Mouse (Mus musculus) CH12.LX (cell line): Measurements from ENCODE around the gene Prkce. TPM values are rescaled to one million over a fixed set of nuclear protein-coding genes. Genes with fewer than 3 reads are reported as not detected.
A peak's percentile ranks its signal among the peaks of the same experiment; 100 is the strongest.

ENCODE experiments used
- DNase-seq: peaks from one replicate; pipeline ENCODE4 v3.0.0-alpha.2; 2013; ENCODE audit errors: extremely low read depth
- H3K27ac ChIP-seq: 2 replicates; pipeline ENCODE4 v1.5.1; 2012; ENCODE audit warnings: low read depth, mild to moderate bottlenecking, control low read depth, moderate library complexity; ENCODE audit not compliant: insufficient read depth
- H3K27me3 ChIP-seq: replicated peaks from 2 replicates; pipeline ENCODE3; 2012; ENCODE audit warnings: inconsistent platforms
- H3K36me3 ChIP-seq, 2 experiments: replicated peaks in 1 of 2; 2 replicates each; pipeline versions ENCODE3 to v1.6.1; 2012; ENCODE audit warnings: inconsistent platforms in 1 of 2, low read length in 1 of 2, mild to moderate bottlenecking in 1 of 2, mixed read lengths in 1 of 2, moderate library complexity in 1 of 2; ENCODE audit not compliant: control insufficient read depth in 1 of 2, insufficient read depth in 1 of 2
- H3K4me1 ChIP-seq, 2 experiments: 2 replicates each; pipeline ENCODE4 v1.6.1; 2012; ENCODE audit warnings: inconsistent platforms in 1 of 2, moderate library complexity in 1 of 2; ENCODE audit not compliant: insufficient read depth in 2 of 2, control insufficient read depth in 1 of 2
- H3K4me2 ChIP-seq: 2 replicates; pipeline ENCODE4 v1.6.1; 2012; ENCODE audit warnings: low read depth, mild to moderate bottlenecking, control low read depth; ENCODE audit not compliant: poor library complexity, insufficient read depth, severe bottlenecking
- H3K4me3 ChIP-seq, 3 experiments: fragments of 150-350 bp in 1 of 3; sonication (generic) in 1 of 3; replicated peaks in 1 of 3; 2 replicates each; pipeline versions ENCODE3 to v1.5.1; 2011 to 2012; ENCODE audit warnings: low read depth in 2 of 3, low read length in 2 of 3, mild to moderate bottlenecking in 2 of 3, moderate library complexity in 2 of 3, control low read depth in 1 of 3, improper control_type of control experiment in 1 of 3, inconsistent platforms in 1 of 3, mixed read lengths in 1 of 3; ENCODE audit not compliant: poor library complexity in 1 of 3
- H3K79me2 ChIP-seq: replicated peaks from 2 replicates; pipeline ENCODE4 v1.6.1; 2012; ENCODE audit warnings: mild to moderate bottlenecking, moderate library complexity; ENCODE audit not compliant: control insufficient read depth, poor library complexity, insufficient read depth, severe bottlenecking; ENCODE audit errors: extremely low read depth
- H3K9ac ChIP-seq: 2 replicates; pipeline ENCODE4 v1.6.1; 2012; ENCODE audit warnings: low read depth, mild to moderate bottlenecking, control low read depth, moderate library complexity; ENCODE audit not compliant: insufficient read depth
- H3K9me3 ChIP-seq: replicated peaks from 2 replicates; pipeline ENCODE3; 2012; ENCODE audit warnings: low read length, inconsistent platforms, mixed read lengths
- CHD1 ChIP-seq: IDR thresholded peaks from 2 replicates; pipeline ENCODE4 v1.6.1; 2012; ENCODE audit warnings: low read depth, low read length, improper control_type of control experiment, inconsistent platforms
- CHD2 ChIP-seq: IDR thresholded peaks from 2 replicates; pipeline ENCODE4 v1.6.1; 2011; ENCODE audit warnings: low read length, improper control_type of control experiment
- E2F4 ChIP-seq: IDR thresholded peaks from 2 replicates; pipeline ENCODE4 v1.6.1; 2011; ENCODE audit warnings: low read depth, low read length, improper control_type of control experiment; ENCODE audit not compliant: insufficient replicate concordance
- EP300 ChIP-seq: IDR thresholded peaks from 2 replicates; pipeline ENCODE4 v1.6.1; 2011; ENCODE audit warnings: low read length, improper control_type of control experiment
- HCFC1 ChIP-seq: IDR thresholded peaks from 2 replicates; pipeline ENCODE4 v1.6.1; 2012; ENCODE audit warnings: low read depth, mild to moderate bottlenecking, inconsistent platforms, low read length, improper control_type of control experiment
- KAT2A ChIP-seq: IDR thresholded peaks from 2 replicates; pipeline ENCODE4 v1.6.1; 2012; ENCODE audit warnings: low read length, improper control_type of control experiment, inconsistent platforms; ENCODE audit not compliant: insufficient replicate concordance
- MAX ChIP-seq: IDR thresholded peaks from 2 replicates; pipeline ENCODE4 v1.6.1; 2011; ENCODE audit warnings: low read length, improper control_type of control experiment
- MEF2A ChIP-seq: IDR thresholded peaks from 2 replicates; pipeline ENCODE4 v1.6.1; 2014; ENCODE audit warnings: low read depth, mild to moderate bottlenecking, inconsistent platforms, low read length, improper control_type of control experiment, borderline replicate concordance
- MXI1 ChIP-seq: IDR thresholded peaks from 2 replicates; pipeline ENCODE4 v1.6.1; 2011; ENCODE audit warnings: mild to moderate bottlenecking, low read depth, low read length, improper control_type of control experiment
- RCOR1 ChIP-seq: conservative IDR thresholded peaks from 2 replicates; pipeline ENCODE4 v1.6.1; 2012; ENCODE audit warnings: low read depth, mild to moderate bottlenecking, inconsistent platforms, low read length, improper control_type of control experiment
- SIN3A ChIP-seq: IDR thresholded peaks from 2 replicates; pipeline ENCODE4 v1.6.1; 2012; ENCODE audit warnings: low read length, improper control_type of control experiment, inconsistent platforms
- SMC3 ChIP-seq: IDR thresholded peaks from 2 replicates; pipeline ENCODE4 v1.6.1; 2011; ENCODE audit warnings: low read depth, low read length, improper control_type of control experiment
- ZC3H11A ChIP-seq: IDR thresholded peaks from 2 replicates; pipeline ENCODE4 v1.6.1; 2012; ENCODE audit warnings: low read depth, mild to moderate bottlenecking, inconsistent platforms, low read length, improper control_type of control experiment
- ZKSCAN1 ChIP-seq: IDR thresholded peaks from 2 replicates; pipeline ENCODE4 v1.6.1; 2012; ENCODE audit warnings: low read depth, inconsistent platforms, low read length, improper control_type of control experiment, borderline replicate concordance
- ZMIZ1 ChIP-seq: IDR thresholded peaks from 2 replicates; pipeline ENCODE4 v1.6.1; 2012; ENCODE audit warnings: low read depth, mild to moderate bottlenecking, inconsistent platforms, low read length, improper control_type of control experiment
- dilution Hi-C: fragments of 300-500 bp; cut with MboI; formaldehyde crosslinking; loops from 2 replicates; pipeline ENCODE4 v1.14.3; 2020; ENCODE audit warnings: low sequenced_read_pairs; ENCODE audit not compliant: extremely low pct_unique_long_range_greater_than_20kb, extremely low pct_ligation_motif_present
- in situ Hi-C: fragments of 300-500 bp; cut with MboI; formaldehyde crosslinking; loops from 3 replicates; pipeline ENCODE4 v1.14.3; 2019; ENCODE audit warnings: low sequenced_read_pairs, low pct_ligation_motif_present, low pct_unique_long_range_greater_than_20kb, mixed read lengths
- polyA plus RNA-seq: library from polyadenylated mRNA; unstranded; fragments of >175 nt; gene quantifications from 2 replicates; pipeline ENCODE4 v1.2.1, GENCODE M21; 2012; ENCODE audit warnings: low read depth; ENCODE audit not compliant: insufficient read length
- total RNA-seq, 2 experiments: library from RNA; depleted of rRNA; stranded (reverse); fragments of 300-350 nt in 1 of 2; fragments of >200 nt in 1 of 2; gene quantifications; 2 replicates each; pipeline ENCODE4 v1.2.3; 2012 to 2014

Prkce gene
- total and polyA plus RNA-seq, 3 experiments: 4.1 to 13.2 (median 11.4) TPM

GRCm38 (mm10) chr17:86370106-86370742, 202.6 kb downstream of the Prkce start (continued):
- TF ChIP-seq E2F4: no peak
- no peak for TF ChIP-seq ZC3H11A
- no peak for TF ChIP-seq CHD2
- TF ChIP-seq EP300: peak; percentile 50; the same call in 1 of the 2 replicates
- TF ChIP-seq MEF2A: no peak
- no peak for TF ChIP-seq RCOR1
- no peak for TF ChIP-seq MAX
- no peak for TF ChIP-seq KAT2A

GRCm38 (mm10) chr17:86371101-86371561, 203.5 kb downstream of the Prkce start:
- H3K4me3 ChIP-seq: no peak overlapping the region
- H3K36me3 ChIP-seq: peaks cover 0 to 10% of the 10 kb centered on the region in 2 experiments
- H3K27me3 ChIP-seq: no peaks in the 10 kb centered on the region
- peak overlapping the region; percentile 72; the same call in 1 of the 2 replicates for H3K4me2 ChIP-seq
- H3K79me2 ChIP-seq: peaks cover under 1% of the 10 kb centered on the region; the same call in 1 of the 2 replicates
- H3K9ac ChIP-seq: peak overlapping the region; percentile 2; the same call in 1 of the 2 replicates
- no peak overlapping the region for H3K27ac ChIP-seq
- 0 out of 2 replicates have a peak, but pooled peaks have one; percentile 48 for TF ChIP-seq CHD1
- TF ChIP-seq MXI1: 0 out of 2 replicates have a peak, but pooled peaks have one; percentile 44
- TF ChIP-seq E2F4: no peak
- no peaks in the 10 kb centered on the region for H3K9me3 ChIP-seq
- no peak for DNase-seq
- peaks cover 32 to 87% of the 10 kb centered on the region in 2 experiments for H3K4me1 ChIP-seq
- in situ Hi-C loops: no loop called here
- dilution Hi-C loops: no loop called here

- Histone ChIP-seq H3K36me3 (peaks cover 0 to 4% of the 10 kb centered on the region in 2 experiments), H3K27me3 (no peaks in the 10 kb centered on the region), H3K4me1 (peaks cover 35 to 92% of the 10 kb centered on the region in 2 experiments), H3K9me3 (no peaks in the 10 kb centered on the region), H3K4me2 (no peak overlapping the region), H3K79me2 (no peaks in the 10 kb centered on the region; the same call in 1 of the 2 replicates), H3K9ac (no peak overlapping the region), H3K4me3 (no peak overlapping the region), H3K27ac (no peak overlapping the region)
- dilution Hi-C loops: no loop called here
- in situ Hi-C loops: no loop called here
- TF ChIP-seq ZC3H11A (no peak), ZKSCAN1 (no peak), ZMIZ1 (no peak), MAX (no peak), SMC3 (no peak), SIN3A (no peak), HCFC1 (no peak)
- no peak for DNase-seq
Measured at GRCm38 (mm10) chr17:86376389-86376788, 208.8 kb downstream of the Prkce start.
